Mouse (Mus musculus): ENCODE data around the gene Lin7a. TPM values are rescaled to one million over a fixed set of nuclear protein-coding genes. Genes with fewer than 3 reads are reported as not detected.

The Lin7a gene
- polyA plus RNA-seq, 1 experiment: 0.49 TPM

DNA sequence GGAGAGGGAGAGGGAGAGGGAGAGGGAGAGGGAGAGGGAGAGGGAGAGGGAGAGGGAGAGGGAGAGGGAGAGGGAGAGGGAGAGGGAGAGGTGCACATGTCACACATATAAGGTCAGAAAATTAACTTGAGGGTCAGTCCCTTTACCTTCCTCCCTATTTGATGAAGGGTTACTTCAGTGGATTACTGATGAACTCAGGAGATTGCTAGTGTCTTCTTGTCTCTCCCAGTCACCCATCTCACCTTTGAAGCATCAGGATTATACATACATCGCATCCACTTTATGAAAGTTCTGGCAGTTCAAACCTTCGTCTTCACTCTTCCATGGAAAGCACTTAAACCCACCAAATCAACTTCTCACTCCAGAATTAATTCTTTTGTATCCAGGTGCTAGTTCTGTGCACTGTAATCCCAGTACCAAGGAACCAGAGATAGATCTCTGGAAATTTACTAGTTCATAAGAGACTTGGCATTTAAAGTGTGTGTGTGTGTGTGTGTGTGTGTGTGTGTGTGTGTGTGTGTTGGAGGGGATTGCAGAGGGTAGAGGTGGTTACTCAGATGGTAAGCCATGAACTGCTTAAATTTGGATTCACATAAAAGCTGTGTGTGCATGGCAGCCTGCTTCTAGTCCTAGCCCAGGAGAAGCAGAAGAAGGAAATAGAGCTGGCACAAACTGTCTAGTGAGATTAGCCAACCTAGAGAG, 19.5 kb upstream of the Lin7a start:
- DNase-seq (ENCODE audit: low read depth): no peak

DNA sequence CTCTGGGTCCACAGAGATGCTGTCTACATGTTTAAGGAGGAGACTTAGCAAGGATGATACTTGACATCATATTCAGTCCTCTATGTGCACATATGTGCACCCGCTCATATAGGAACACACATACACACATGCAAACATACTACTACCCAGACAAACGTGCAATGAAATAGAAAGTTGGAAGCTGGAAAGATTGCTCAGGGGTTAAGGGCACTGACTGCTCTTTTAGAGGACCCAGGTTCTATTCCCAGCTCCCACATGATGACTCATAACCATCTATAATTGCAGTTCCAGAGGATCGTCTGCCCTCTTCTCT, 19.0 kb upstream of the Lin7a start:
- no peak for DNase-seq (ENCODE audit: low read depth)

DNA sequence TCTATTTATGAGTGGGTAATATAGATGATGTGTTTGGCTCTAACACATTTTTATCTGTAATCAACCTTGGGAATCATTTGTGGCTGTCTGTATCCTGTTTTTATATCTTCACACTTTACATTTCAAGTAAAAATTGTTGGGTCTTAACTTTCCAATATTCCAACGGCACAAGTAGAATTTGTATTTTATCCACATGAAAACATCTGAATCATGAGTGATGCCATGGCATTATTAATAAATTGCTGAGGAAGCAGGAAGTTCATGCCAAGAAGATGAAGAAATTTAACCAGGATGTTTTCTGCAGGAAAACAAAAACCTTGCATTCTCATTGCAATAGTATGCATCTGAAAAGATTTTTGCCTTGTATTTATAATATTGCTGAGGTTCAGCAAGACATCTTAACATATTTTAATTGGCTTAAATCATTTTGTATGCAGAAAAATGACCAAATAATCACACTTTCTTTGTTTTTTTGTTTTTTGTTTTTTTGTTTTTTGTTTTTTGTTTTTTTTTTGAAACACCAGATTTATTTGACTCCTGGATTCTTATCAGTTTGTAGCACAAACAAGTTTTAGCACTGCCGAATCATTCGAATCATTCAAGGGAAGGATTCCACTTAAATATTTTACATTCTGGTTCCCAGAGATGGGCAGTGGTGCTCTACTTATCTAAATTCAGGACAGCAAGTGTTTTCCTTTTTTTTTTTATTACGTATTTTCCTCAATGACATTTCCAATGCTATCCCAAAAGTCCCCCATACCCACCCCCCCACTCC, 18.1 kb upstream of the Lin7a start:
- DNase-seq (ENCODE audit: low read depth): no peak

DNA sequence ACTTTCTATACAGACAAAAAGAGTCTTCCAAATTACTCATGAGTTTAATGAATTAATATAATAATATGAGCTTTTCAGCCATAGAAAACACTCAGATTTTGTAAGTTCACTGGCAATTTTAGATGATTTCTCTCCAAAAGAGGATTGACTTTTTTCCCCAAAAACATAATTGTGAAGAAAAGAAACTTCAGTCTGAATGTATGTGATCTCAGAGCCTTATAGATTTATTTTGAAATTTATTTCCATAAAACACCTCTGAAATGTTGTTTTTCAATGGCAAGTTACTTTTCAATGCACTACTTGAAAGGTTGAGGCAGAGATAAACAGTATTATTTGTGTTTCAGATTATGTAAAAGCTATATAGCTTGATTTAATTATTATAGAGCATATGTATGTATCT, 16.8 kb upstream of the Lin7a start:
- no peak for DNase-seq (ENCODE audit: low read depth)

DNA sequence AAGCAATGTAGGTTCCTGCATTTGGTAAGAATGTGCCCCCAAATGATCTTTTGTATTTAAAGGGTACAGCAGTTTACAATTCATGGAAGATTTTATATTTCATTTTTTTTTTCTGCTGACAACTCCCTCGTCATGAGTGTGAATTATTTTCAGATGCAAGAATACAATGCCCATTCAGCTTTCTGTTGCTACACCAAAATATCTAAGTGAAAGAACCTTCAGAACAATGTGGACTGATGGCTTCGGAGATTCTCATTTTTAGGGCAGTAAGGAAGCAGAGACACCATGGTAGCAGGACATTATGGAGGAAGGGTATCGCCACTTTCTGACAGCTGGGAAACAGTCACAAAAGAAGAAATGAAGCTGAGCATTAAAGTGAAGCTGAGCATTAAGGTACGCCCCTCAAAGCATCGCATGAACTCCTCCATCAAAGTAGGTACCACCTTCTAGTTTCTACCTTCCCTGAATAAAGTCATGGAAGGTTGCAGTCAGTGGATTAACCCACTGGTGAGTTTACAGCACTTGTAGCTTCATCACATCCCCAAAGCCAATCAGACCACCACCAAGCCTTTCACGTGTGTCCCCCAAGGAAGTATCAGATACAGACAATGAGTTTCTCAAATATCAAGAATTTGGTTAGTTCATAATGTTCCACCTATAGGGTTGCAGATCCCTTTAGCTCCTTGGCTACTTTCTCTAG, 16.0 kb upstream of the Lin7a start:
- no peak for DNase-seq (ENCODE audit: low read depth)

DNA sequence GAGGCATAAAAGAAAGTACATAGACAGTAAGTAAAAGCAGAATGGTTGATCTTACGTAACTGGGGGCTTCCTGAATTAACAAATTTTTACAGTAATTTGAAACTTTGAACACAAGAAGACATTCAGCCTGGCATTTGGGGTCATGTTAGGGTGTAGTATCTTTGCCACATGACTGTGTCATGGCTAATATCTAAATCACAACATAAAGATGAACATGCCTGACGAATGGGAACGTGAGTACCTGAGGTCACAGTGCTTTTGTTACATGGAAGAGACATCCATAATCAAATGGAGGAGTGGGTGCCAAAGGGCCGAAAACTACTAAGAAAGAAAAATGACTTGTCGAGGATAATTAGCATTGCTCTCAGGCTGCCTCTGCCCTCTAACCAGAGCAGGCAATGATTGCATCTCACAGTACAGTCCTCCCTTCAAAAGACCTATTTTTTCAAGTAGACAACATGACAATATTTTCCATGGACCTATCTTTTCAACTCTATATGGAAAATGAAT, 15.0 kb upstream of the Lin7a start:
- DNase-seq (ENCODE audit: low read depth): no peak

DNA sequence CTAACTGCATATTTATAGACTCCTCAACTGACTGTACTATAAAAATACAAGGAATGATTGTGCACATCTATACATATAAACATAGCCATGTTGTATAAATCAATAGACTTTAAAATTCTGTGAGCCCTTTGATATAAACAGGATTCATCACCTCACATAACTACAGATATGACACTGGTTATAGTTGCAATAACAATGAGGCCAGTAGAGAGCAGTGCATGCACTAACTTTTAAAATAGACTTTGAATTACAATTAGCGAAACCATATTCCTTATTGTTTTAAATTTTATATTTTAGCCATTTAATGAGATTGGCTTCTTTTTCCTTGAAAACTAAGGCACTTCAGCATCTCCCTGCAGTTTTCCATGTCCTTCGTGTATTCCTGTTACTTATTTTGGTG, 11.1 kb upstream of the Lin7a start:
- no peak for DNase-seq (ENCODE audit: low read depth)

DNA sequence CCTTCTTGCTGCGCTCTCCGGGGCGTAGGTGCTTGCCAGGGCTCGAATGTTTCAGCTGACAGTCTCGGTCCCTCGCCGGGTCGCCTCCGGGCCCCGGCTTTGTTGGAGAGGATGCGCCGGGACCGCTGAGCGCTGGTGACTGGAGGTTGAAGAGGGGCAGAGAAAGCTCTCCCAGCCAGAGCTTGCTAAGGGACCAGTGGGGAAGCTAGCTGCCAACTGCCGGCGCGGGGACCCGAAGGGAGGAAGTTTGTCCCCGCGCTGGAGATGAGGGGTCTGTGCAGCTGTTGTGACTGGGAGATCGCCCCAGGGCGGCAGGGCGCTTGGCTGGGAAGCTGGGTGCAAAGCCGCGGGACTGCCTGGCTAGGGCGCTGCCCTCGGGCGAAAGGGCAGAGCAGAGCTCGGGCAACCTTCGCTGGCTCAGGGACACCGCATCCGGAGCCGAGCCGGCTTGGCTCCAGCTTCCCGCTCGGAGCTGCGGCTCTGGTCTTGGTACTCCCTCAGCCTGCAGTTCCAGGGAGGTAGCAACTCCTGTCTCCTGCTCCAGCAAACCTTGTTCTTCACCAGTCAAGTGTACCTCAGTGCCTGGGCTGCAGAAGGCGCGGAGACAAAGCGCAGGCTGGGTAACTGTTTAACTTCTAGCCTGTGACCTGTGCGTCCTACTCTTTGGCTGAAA, 781 bp downstream of the Lin7a start:
- no peak for DNase-seq (ENCODE audit: low read depth)

DNA sequence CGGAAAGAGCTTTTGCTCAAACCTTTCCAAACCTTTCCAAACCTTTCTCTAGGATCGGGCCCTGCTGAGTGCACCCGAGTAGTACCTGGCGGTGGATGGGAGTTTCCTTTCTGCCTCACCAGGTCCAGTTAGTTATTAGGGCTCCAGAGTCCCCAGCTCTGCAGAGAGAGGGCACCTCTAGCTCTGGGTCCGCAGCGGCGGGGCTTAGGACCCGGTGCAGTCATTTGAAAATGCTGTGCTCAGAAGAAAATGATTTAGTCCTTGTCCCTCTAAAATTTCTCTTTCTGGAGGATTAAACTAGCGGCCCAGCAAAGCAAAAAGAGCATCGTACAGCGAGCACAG, 1.3 kb downstream of the Lin7a start:
- no peak for DNase-seq (ENCODE audit: low read depth)

DNA sequence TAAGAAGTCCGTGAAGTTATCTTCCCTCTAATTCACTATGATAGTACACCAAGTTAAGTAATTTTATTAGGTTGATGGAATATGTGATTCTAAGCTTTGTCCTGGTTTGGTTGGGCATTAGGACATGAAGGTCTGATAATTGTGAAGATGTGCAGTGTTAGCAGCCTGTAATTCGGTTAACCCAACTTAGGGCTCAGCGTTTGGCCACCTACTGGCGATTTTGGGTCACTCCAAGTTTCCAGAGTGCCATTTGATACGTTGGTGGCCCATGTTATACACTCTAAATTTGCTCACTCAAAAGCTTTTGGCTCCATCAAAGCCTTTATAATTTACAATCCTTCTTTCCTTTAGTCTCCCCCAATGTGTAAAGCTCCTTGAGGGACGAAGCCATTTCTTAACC, 2.4 kb downstream of the Lin7a start:
- DNase-seq (ENCODE audit: low read depth): no peak

DNA sequence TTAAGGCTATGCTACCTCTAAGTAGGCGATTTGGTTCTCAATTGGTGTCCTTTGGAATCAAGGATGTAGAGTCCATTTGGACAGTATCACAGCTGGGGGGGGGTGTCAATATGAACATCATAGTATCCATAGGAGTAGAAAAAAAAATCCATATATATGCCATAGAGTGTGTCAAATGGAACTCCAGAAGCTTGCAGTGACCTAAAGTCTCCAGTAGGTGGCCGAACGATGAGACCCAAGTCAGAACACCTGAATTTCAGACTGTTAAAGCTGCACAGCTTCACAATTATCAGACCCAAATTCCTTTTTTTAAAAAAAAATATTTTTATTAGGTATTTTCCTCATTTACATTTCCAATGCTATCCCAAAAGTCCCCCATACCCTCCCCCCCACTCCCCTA, 3.3 kb downstream of the Lin7a start:
- no peak for DNase-seq (ENCODE audit: low read depth)

DNA sequence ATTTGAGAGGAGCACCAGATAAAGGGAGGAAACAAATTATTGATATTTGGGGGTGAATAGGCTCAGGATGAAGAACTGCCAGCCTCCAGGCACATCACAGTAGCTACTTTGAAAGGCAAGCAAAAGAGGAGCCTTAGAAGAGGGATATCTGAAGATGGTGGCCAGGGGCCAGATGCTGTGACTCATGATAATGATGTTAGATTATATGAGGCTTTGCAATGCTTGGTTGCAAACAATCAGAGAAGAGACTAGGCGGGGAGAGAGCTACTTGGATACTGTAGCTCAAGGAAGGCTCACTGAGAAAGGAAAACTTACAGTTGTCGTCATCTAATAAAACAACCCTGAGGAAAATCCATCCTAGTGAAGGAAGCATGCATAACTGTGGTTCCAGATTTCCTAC, 5.2 kb downstream of the Lin7a start:
- no peak for DNase-seq (ENCODE audit: low read depth)

DNA sequence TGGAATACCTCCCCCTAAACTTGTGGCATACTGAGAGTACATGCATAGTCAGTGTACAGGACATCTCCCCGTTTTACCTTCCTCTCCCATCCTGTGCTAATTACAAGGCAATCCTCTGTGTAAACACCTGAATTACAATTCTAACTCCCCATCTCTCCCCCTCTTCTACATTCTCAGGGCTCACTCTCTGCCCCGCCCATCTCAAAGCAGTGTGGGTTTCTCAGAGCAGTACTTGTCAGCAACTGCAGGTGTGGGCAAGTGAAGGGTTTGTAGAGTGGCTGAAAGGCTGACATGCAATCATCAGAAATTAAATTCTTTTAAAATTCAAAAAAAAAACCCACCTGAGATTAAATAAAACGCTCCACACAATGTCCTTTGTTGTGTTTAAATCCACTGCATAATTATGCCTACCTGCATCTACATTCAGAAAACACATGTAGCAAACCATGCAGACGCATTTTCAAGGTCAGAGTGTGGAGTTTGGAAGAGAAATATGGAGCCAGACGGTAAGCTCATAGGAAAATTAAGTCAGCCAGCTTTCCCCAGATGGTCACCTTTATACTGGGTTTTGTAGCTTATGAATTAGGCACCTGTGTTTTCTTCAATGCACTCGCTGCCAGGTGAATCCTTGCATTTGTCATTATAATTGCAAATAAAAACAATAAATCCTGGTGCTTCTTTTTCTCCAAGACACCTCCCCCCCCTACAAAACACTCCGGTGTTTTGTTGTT, 22.6 kb downstream of the Lin7a start:
- DNase-seq (ENCODE audit: low read depth): no peak

DNA sequence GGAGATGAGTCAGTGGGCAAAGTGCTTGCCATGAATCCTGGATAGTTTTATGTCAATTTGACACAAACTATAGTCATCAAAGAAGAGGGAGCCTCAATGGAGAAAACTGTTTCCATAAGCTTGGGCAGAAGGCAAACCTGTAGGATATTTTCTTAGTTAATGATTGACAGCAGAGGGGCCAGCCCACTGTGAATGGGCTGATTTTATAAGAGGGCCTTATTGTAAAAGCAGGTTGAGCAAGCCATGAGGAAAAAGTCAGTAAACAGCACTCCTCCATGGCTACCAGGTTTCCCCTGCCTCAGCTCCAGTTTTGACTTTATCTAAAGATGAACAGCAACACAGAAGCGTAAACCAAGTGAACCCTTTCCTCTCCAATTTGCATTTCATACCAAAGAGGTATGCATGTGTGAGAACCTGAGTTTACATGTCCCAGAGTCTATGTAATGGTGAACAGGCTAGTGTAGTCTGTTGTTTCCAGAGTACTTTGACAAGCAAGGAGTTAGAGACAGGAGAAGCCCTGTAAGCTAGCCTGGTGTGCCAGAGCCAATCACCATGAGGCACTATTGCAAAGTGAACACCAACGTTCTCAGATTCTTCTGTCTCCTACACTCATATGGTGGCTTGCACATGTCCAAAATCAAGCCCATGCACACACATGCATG, 29.2 kb downstream of the Lin7a start:
- DNase-seq (ENCODE audit: low read depth): no peak

DNA sequence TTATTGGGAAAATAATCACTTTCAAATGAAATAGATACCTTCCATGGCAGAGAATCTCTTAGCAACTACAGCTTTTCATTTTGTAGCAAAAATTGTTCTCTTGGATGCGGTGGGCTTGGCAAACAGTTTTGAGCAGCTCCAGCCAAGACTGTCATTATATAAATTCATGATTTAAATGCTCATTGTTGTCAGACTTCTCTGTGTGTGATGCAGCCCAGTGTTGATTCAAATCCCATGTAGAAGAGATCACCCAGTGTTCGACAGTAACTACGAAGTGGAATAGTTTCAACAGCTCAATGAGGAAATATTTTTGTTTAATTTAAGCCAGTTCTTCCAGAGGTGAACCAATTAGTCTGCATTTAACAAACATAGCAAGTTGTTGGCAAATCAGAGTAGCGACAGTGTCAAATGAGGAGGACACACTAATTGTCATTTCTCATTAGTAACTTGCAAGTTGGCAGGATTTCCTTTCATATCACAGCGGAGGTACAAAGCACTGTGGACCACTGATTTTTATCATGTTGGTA, 39.5 kb downstream of the Lin7a start:
- DNase-seq (ENCODE audit: low read depth): no peak

DNA sequence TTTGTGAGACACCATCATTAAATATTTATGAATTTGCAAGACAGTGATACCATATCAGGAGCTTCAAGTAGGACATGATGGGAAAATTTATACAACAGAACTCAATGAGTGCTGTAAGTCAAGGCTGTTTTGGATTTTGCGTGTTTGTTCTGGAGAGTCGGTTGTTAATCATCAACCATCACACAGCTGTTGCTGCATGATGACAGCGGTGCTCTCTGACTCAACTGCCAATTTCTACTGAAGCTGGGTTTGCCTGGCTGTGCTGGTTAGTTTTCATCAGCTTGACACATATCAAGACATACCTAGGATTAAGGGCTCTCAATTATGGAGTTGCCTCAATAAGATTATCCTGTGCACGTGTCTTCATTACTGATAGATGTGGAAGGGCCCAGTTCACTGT, 41.1 kb downstream of the Lin7a start:
- no peak for DNase-seq (ENCODE audit: low read depth)

DNA sequence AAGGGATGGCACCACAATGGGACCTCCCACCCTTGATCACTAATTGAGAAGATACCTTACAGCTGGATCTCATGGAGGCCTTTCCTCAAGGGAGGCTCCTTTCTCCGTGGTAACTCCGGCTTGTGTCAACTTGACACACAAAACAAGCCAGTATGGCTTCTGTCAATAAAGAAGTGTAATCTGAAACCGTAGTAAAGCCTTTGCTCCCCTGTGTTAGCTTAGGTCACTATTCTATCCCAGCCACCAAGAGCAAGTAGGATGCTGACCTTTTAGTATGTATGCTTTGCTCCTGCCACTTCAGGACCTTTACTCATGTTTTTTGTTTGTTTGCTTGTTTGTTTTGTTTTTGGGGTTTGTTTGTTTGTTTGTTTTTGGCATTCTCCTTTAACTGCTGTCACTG, 41.9 kb downstream of the Lin7a start:
- DNase-seq (ENCODE audit: low read depth): no peak

DNA sequence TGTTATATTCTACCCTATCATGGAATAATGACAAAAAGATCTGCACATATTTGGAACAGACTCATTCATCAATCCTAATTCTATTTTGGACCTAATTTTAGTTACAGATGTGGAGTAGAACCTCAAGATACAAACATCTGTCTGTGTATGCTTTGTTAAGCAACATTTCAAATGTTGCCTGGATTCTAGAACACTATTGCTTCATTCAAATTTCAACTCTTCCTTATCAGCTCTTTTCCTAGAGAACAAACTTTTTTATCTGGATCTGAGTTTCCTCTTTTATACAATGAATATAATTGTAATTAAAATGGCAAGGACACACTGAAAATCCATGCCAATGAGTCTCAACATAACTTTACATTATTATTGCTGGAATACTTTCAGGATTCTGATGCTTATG, 43.8 kb downstream of the Lin7a start:
- no peak for DNase-seq (ENCODE audit: low read depth)

DNA sequence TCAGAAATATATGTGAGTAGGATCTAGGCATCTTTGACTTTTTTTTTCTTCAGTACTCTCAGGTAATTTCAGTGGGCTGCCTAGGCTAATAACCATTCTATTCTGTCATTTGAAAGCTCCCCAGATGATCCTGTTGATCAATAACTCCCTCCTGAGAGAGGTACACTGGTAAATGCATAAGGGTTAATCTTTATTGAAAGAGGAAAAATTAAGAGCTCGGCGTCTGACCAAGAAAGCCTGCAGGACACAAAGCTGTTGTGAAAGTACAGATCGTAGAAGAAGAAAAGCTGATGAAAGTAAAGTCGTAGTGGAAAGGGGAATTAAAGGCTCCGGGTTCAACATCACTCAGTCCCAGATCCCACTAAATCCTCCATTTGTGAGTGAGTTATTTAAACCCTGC, 44.2 kb downstream of the Lin7a start:
- no peak for DNase-seq (ENCODE audit: low read depth)

DNA sequence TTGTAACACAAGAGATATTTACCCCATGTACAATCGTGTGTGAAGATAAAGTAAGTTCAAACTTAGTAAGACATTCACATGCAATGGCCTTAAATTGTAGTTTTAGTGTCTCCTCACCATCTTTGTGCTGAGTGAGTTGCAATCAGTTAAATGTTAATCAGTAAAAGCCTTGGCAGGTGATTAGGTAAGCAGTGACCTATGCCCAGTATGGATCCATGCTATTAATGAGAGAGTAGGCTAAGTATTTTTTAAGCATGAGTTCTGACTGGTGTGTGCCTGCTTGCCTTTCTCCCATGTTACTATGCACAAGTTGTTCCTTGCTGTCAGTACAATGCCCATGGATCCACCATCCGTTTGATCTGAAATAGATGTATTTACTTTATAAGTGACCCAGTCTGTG, 44.6 kb downstream of the Lin7a start:
- no peak for DNase-seq (ENCODE audit: low read depth)

DNA sequence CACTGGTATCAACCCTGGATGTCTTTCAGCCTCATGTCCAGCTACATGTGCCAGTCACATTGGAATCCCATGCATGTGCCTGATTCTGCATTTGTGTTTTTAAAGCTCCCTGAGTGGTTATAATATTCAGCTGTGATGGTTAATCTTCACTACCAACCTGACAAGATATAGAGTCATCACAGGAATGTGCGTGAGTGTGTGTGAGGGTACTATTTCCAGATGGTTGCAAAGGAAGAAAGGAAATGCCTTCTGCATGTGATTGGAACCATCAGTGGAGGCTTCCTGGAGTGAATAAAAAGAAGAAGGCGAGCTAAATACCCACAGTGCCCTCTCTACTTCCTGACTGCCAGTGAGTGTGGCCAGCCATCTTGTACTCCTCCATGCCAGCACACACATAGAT, 48.2 kb downstream of the Lin7a start:
- no peak for DNase-seq (ENCODE audit: low read depth)
